Mouse (Mus musculus) frontal cortex, postnatal 36 days (tissue): Measurements from ENCODE around the gene Ppfia4.
A peak's percentile ranks its signal among the peaks of the same experiment; 100 is the strongest.

Experiments
- DNase-seq, 2 experiments: peaks; one replicate each; pipeline ENCODE4 v3.0.0; 2022; ENCODE audit warnings: low spot score in 2 of 2

Ppfia4 gene

GRCm38 (mm10) chr1:134298636-134299411 lies 33.9 kb downstream of the Ppfia4 start:
- DNase-seq: no peak

- DNase-seq: no peak
These were observed 35.5 kb downstream of the Ppfia4 start for GRCm38 (mm10) chr1:134297265-134297664.

GRCm38 (mm10) chr1:134293738-134294604 lies 38.8 kb downstream of the Ppfia4 start:
- no peak for DNase-seq

- DNase-seq: no peak
These were observed 39.5 kb downstream of the Ppfia4 start for GRCm38 (mm10) chr1:134293276-134293675.

- DNase-seq: no peak
These were observed 40.1 kb downstream of the Ppfia4 start for GRCm38 (mm10) chr1:134292601-134293000.

- no peak for DNase-seq
These were observed 40.7 kb downstream of the Ppfia4 start for GRCm38 (mm10) chr1:134292073-134292472.

- DNase-seq: no peak
These were observed 41.2 kb downstream of the Ppfia4 start for GRCm38 (mm10) chr1:134291555-134291954.

GRCm38 (mm10) chr1:134290909-134291308 lies 41.8 kb downstream of the Ppfia4 start:
- no peak for DNase-seq

GRCm38 (mm10) chr1:134290300-134290699 lies 42.4 kb downstream of the Ppfia4 start:
- DNase-seq: no peak

- no peak for DNase-seq
These were observed 43.1 kb downstream of the Ppfia4 start, which contains the start of gene Myog for GRCm38 (mm10) chr1:134289598-134290099. TSS of gene Myog (plus strand) at chr1:134289989.

- no peak for DNase-seq
These were observed 44.5 kb downstream of the Ppfia4 start for GRCm38 (mm10) chr1:134288239-134288638.

- no peak for DNase-seq
These were observed 47.1 kb downstream of the Ppfia4 start for GRCm38 (mm10) chr1:134285458-134286120.

GRCm38 (mm10) chr1:134283108-134283507 lies 49.6 kb downstream of the Ppfia4 start:
- DNase-seq: no peak

GRCm38 (mm10) chr1:134282342-134282741 lies 50.4 kb downstream of the Ppfia4 start:
- no peak for DNase-seq

GRCm38 (mm10) chr1:134281563-134281962 lies 51.2 kb downstream of the Ppfia4 start:
- no peak for DNase-seq

- DNase-seq: no peak
These were observed 52.6 kb downstream of the Ppfia4 start for GRCm38 (mm10) chr1:134280174-134280573.

- DNase-seq: no peak
These were observed 55.9 kb downstream of the Ppfia4 start for GRCm38 (mm10) chr1:134276823-134277222.

- peak; percentile 46 to 60 for DNase-seq
These were observed 56.9 kb downstream of the Ppfia4 start for GRCm38 (mm10) chr1:134275616-134276464.

GRCm38 (mm10) chr1:134274483-134274920 lies 58.2 kb downstream of the Ppfia4 start:
- DNase-seq: no peak

- peak; percentile 43 to 67 for DNase-seq
These were observed 59.0 kb downstream of the Ppfia4 start for GRCm38 (mm10) chr1:134273493-134274395.
